Mouse (Mus musculus) heart, embryonic 10.5 days (tissue): Measurements from ENCODE around the gene Hmga1b. TPM values are rescaled to one million over a fixed set of nuclear protein-coding genes. Genes with fewer than 3 reads are reported as not detected.
A peak's percentile ranks its signal among the peaks of the same experiment; 100 is the strongest.
"Not testable (repeated sequence)": the region's sequence is repeated elsewhere in the genome, so short reads cannot be mapped to it uniquely, and the experiment has no call there.

Experiments
- DNase-seq: peaks from one replicate; pipeline ENCODE4 v3.0.0-alpha.2; 2017; ENCODE audit warnings: low spot score
- H3K27ac ChIP-seq: fragments of 300-500 bp; sonication (generic); 2 replicates; pipeline ENCODE4 v1.5.1; 2016; ENCODE audit warnings: mild to moderate bottlenecking
- H3K27me3 ChIP-seq: fragments of 300-500 bp; sonication (generic); 2 replicates; pipeline ENCODE4 v1.6.1; 2016; ENCODE audit warnings: mild to moderate bottlenecking; ENCODE audit not compliant: poor library complexity, insufficient read depth, severe bottlenecking
- H3K36me3 ChIP-seq: fragments of 300-500 bp; sonication (generic); 2 replicates; pipeline ENCODE4 v1.6.1; 2016; ENCODE audit warnings: mild to moderate bottlenecking, moderate library complexity
- H3K4me1 ChIP-seq: fragments of 300-500 bp; sonication (generic); 2 replicates; pipeline ENCODE4 v1.6.1; 2016; ENCODE audit warnings: mild to moderate bottlenecking
- H3K4me3 ChIP-seq: fragments of 300-500 bp; sonication (generic); 2 replicates; pipeline ENCODE4 v1.5.1; 2016; ENCODE audit warnings: mild to moderate bottlenecking, moderate library complexity
- H3K9me3 ChIP-seq: fragments of 300-500 bp; sonication (generic); 2 replicates; pipeline ENCODE4 v1.6.1; 2016; ENCODE audit warnings: mild to moderate bottlenecking, moderate library complexity
- WGBS: fragments of 180-500 bp; shearing (Covaris S2); methylation state at CpG from one replicate; pipeline ENCODE4 v1.1.7; 2016; 5-methylcytosine and 5-hydroxymethylcytosine counted together
- polyA plus RNA-seq: library from polyadenylated mRNA; unstranded; fragments of >200 nt; fragmentation: Nextera tagmentation; extraction: Ambion mirVana; gene quantifications from 2 replicates; pipeline ENCODE4 v1.2.1, GENCODE M21; 2016

Gene Hmga1b
- polyA plus RNA-seq, 1 experiment from 2014 or later: 7.7 TPM

- peak; percentile 94 for DNase-seq
- Histone ChIP-seq H3K9me3 (no peaks in the 10 kb centered on the region), H3K27ac (no peak overlapping the region), H3K4me1 (0 out of 2 replicates have a peak, but pooled peaks cover 4% of the 10 kb centered on the region), H3K36me3 (peaks cover 6% of the 10 kb centered on the region), H3K4me3 (0 out of 2 replicates have a peak overlapping the region, but pooled peaks have one; percentile 18), H3K27me3 (no peaks in the 10 kb centered on the region)
- WGBS: 27% methylated on average over 15 of the region's 15 CpGs
Observed at GRCm38 (mm10) chr11:120775774-120776469, 13.3 kb downstream of the Hmga1b start.

GRCm38 (mm10) chr11:120777123-120777522, 14.5 kb downstream of the Hmga1b start:
- no peaks in the 10 kb centered on the region for H3K9me3 ChIP-seq
- DNase-seq: no peak
- H3K4me1 ChIP-seq: 0 out of 2 replicates have a peak, but pooled peaks cover 4% of the 10 kb centered on the region
- peaks cover 4% of the 10 kb centered on the region; the same call in 1 of the 2 replicates for H3K27me3 ChIP-seq
- whole genome bisulfite sequencing: 31% methylated on average over 6 of the region's 6 CpGs
- no peak overlapping the region for H3K4me3 ChIP-seq
- no peak overlapping the region for H3K27ac ChIP-seq
- peaks cover 15% of the 10 kb centered on the region for H3K36me3 ChIP-seq

GRCm38 (mm10) chr11:120779876-120780275, 17.3 kb downstream of the Hmga1b start:
- no peaks in the 10 kb centered on the region for H3K9me3 ChIP-seq
- peaks cover 17% of the 10 kb centered on the region for H3K27me3 ChIP-seq
- no peak overlapping the region for H3K27ac ChIP-seq
- no peak for DNase-seq
- 76% methylated on average over 1 of the region's 1 CpGs for WGBS
- no peak overlapping the region for H3K4me3 ChIP-seq
- peaks cover 17% of the 10 kb centered on the region for H3K36me3 ChIP-seq
- peaks cover 21% of the 10 kb centered on the region for H3K4me1 ChIP-seq

GRCm38 (mm10) chr11:120781361-120781760, 18.8 kb downstream of the Hmga1b start:
- WGBS: 92% methylated on average over 6 of the region's 6 CpGs
- DNase-seq: not testable (repeated sequence)

GRCm38 (mm10) chr11:120783426-120784063, 21.0 kb downstream of the Hmga1b start:
- Histone ChIP-seq H3K4me3 (peak overlapping the region; percentile 94), H3K36me3 (peaks cover 46% of the 10 kb centered on the region), H3K9me3 (no peaks in the 10 kb centered on the region), H3K4me1 (peaks cover 25% of the 10 kb centered on the region), H3K27me3 (peaks cover 17% of the 10 kb centered on the region), H3K27ac (peak overlapping the region; percentile 91)
- WGBS: 2% methylated on average over 42 of the region's 42 CpGs
- no peak for DNase-seq

More at GRCm38 (mm10) chr11:120781361-120781760, 18.8 kb downstream of the Hmga1b start:
- Histone ChIP-seq H3K4me1 (peaks cover 25% of the 10 kb centered on the region), H3K36me3 (peaks cover 24% of the 10 kb centered on the region), H3K27me3 (peaks cover 17% of the 10 kb centered on the region)
- not testable (repeated sequence) for H3K9me3 ChIP-seq, H3K27ac ChIP-seq, H3K4me3 ChIP-seq

GRCm38 (mm10) chr11:120784064-120784791, 21.6 kb downstream of the Hmga1b start, which contains the start of the genes Rfng and Gps1:
TSS of gene Rfng (minus strand) at chr11:120784207.
TSS of gene Gps1 (plus strand) at chr11:120784272.
- H3K36me3 ChIP-seq: peaks cover 50% of the 10 kb centered on the region
- peak within 1 kb of the TSS; percentile 91 for H3K27ac ChIP-seq
- DNase-seq: peak; percentile 92
- WGBS: 1% methylated on average over 101 of the region's 107 CpGs
- no peaks in the 10 kb centered on the region for H3K9me3 ChIP-seq
- peaks cover 17% of the 10 kb centered on the region for H3K27me3 ChIP-seq
- H3K4me1 ChIP-seq: peaks cover 25% of the 10 kb centered on the region
- peak within 1 kb of the TSS; percentile 94 for H3K4me3 ChIP-seq

- Histone ChIP-seq H3K4me3 (peak overlapping the region; percentile 94), H3K9me3 (no peaks in the 10 kb centered on the region), H3K27me3 (peaks cover 17% of the 10 kb centered on the region), H3K4me1 (peaks cover 25% of the 10 kb centered on the region), H3K36me3 (peaks cover 59% of the 10 kb centered on the region), H3K27ac (peak overlapping the region; percentile 91)
- DNase-seq: no peak
- 35% methylated on average over 9 of the region's 9 CpGs for WGBS
Observed at GRCm38 (mm10) chr11:120785145-120785544, 22.6 kb downstream of the Hmga1b start.

- H3K36me3 ChIP-seq: peaks cover 76% of the 10 kb centered on the region
- H3K27ac ChIP-seq, H3K9me3 ChIP-seq, DNase-seq, H3K27me3 ChIP-seq, H3K4me3 ChIP-seq: not testable (repeated sequence)
- peaks cover 17% of the 10 kb centered on the region for H3K4me1 ChIP-seq
- WGBS: 85% methylated on average over 9 of the region's 10 CpGs
Observed at GRCm38 (mm10) chr11:120788460-120788859, 25.9 kb downstream of the Hmga1b start.

GRCm38 (mm10) chr11:120789355-120789754, 26.8 kb downstream of the Hmga1b start:
- Histone ChIP-seq H3K27me3 (no peaks in the 10 kb centered on the region), H3K27ac (no peak overlapping the region), H3K4me3 (no peak overlapping the region), H3K4me1 (peaks cover 11% of the 10 kb centered on the region), H3K36me3 (peaks cover 84% of the 10 kb centered on the region), H3K9me3 (no peaks in the 10 kb centered on the region)
- WGBS: 86% methylated on average over 4 of the region's 4 CpGs
- DNase-seq: no peak

GRCm38 (mm10) chr11:120789810-120790209, 27.2 kb downstream of the Hmga1b start:
- Histone ChIP-seq H3K9me3 (no peaks in the 10 kb centered on the region), H3K4me1 (peaks cover 12% of the 10 kb centered on the region), H3K4me3 (no peak overlapping the region), H3K27ac (no peak overlapping the region), H3K27me3 (no peaks in the 10 kb centered on the region), H3K36me3 (peaks cover 88% of the 10 kb centered on the region)
- DNase-seq: no peak
- 88% methylated on average over 3 of the region's 3 CpGs for WGBS

- DNase-seq: no peak
- peaks cover 69% of the 10 kb centered on the region for H3K36me3 ChIP-seq
- H3K4me3 ChIP-seq: no peak overlapping the region
- no peaks in the 10 kb centered on the region for H3K9me3 ChIP-seq
- no peak overlapping the region for H3K27ac ChIP-seq
- H3K4me1 ChIP-seq: peaks cover 16% of the 10 kb centered on the region
- no peaks in the 10 kb centered on the region for H3K27me3 ChIP-seq
- WGBS: 93% methylated on average over 9 of the region's 9 CpGs
Observed at GRCm38 (mm10) chr11:120792652-120793051, 30.1 kb downstream of the Hmga1b start.

- H3K27ac ChIP-seq: peak within 1 kb of the TSS; percentile 91
- H3K27me3 ChIP-seq: no peaks in the 10 kb centered on the region
- H3K36me3 ChIP-seq: peaks cover 38% of the 10 kb centered on the region
- WGBS: 2% methylated on average over 59 of the region's 59 CpGs
- H3K9me3 ChIP-seq: no peaks in the 10 kb centered on the region
- peak; percentile 97 for DNase-seq
- H3K4me1 ChIP-seq: peaks cover 24% of the 10 kb centered on the region
- peak within 1 kb of the TSS; percentile 80 for H3K4me3 ChIP-seq
Observed at GRCm38 (mm10) chr11:120795756-120796613, 33.4 kb downstream of the Hmga1b start, which contains the start of gene Dus1l. TSS of gene Dus1l (minus strand) at chr11:120796403.
